Mouse (Mus musculus) thymus, postnatal 25 days (tissue): ENCODE data around the gene Kcnab3.
"Not testable (repeated sequence)": the region's sequence is repeated elsewhere in the genome, so short reads cannot be mapped to it uniquely, and the experiment has no call there.

ENCODE experiments used
- DNase-seq: peaks from one replicate; pipeline ENCODE4 v3.0.0; 2022

Kcnab3 gene

GRCm38 (mm10) chr11:69325628-69326407 lies at the start of gene Kcnab3:
Gene Kcnab3 (plus strand): TSS chr11:69326258.
- DNase-seq: peak; percentile 87

DNA sequence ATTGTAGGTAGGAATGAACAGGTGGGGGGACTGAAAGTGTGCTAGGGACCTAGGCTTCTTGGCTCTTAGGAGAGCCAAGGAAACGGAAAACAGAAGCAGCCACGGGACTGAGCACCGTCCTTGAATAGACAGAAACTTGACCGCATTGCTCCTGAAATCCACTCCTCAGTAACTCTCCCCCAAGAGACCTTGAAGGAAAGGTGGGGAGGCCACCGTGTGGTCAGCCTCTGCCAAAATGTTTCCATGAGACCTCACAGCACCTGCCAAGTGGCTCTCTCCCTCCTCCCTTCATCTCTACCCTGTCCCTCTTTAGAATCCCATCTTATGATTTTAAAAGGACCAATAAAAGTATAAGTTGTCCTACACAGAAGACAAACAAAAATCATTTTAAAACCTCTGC lies 48.8 kb upstream of the Kcnab3 start:
- DNase-seq: no peak

- no peak for DNase-seq
Observed at GRCm38 (mm10) chr11:69291111-69291510, 34.9 kb upstream of the Kcnab3 start.

DNA sequence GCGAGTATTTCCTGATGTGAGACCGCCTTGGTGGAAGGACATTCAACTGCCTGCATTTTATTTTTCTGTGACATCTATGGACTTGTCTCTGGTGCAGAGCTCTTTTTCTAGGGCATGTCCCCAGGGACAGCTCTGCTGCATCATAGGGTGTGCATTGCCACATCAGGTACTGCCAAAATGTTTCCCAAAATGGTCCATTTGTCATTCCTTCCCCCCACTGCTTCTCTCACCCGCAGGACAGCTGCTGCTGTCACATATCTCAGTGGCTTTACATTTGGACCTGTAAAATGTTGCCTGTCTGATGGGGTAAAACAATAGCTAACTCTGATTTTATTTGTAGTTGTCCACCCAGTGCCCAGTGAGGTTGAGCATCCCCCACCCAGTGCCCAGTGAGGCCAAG lies 30.8 kb upstream of the Kcnab3 start:
- no peak for DNase-seq

DNA sequence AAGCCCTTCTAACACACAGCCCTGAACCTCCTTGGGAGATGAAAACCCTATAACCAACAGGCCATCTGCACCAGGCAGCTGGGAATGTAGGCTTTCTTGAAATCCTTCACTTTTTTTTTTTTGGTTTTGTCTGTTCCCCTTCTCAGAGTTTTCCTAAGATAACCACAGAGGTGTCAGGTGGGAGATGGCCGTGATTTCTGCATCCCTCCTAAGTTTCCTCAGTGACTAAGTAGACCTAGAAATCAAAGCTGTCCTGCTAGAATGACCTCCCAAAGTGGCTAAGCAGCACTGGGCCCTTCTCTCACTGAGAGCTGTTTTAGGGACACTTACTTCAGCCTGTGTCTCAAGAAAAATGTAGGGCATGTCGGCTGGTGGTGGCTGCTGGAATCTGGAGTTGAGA lies 28.3 kb upstream of the Kcnab3 start:
- DNase-seq: no peak

DNA sequence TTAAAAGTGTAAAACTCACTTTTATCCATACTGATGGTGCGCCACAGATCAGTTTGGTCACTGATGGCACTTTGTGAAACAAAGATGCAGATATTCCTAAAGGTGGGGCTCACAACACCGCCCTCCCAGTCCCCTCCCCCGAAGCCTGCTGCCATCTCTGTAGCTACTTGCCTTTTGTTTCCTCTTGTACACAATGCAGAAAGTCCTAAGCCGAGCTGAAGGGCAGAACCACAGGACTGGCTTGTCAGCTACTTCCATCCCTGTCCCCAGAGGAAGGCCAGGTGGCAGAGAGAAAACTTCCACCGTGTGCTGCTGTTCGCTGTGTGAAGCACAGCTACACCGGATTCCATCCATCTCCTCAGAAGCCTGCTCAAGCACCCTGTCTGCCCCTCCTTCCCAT lies 27.8 kb upstream of the Kcnab3 start:
- DNase-seq: no peak

DNA sequence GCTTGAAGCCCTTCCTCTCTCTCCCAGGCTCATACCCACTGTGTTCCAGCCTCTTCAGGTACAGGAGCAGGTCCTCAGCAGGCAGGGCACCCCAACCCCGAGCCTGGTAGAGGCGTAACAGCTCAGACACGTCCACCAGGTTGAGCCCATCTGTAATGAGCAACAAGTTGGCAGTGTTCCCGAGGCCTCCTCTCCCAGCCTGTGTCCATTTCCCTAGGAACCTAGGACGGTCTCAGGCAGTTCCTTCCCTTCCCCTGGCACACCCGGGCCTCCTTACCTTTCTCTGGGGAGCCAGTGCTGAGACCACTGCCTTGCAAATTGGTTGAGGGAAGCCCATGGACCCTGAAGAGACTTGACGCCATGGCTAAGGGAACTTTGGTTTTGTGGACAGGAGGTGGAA lies 23.2 kb upstream of the Kcnab3 start:
- DNase-seq: no peak

DNA sequence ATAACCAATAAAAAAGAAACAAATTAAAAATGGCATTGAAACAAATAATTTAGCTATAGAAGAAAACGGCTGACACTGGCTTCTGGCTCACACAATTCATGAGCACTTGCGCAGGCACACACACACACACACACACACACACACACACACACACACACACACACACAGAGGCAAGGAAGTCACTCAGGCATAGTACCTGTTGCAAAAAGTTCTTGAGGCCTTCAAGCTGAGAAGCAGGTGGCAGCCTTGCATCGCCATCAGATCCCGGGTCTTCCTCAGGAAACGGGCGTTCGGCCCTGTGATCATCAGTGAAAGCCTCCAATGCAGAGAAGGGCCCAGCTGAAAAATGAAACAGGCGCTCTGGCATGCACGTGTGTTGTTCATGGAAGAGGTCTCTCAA lies 20.8 kb upstream of the Kcnab3 start:
- no peak for DNase-seq

DNA sequence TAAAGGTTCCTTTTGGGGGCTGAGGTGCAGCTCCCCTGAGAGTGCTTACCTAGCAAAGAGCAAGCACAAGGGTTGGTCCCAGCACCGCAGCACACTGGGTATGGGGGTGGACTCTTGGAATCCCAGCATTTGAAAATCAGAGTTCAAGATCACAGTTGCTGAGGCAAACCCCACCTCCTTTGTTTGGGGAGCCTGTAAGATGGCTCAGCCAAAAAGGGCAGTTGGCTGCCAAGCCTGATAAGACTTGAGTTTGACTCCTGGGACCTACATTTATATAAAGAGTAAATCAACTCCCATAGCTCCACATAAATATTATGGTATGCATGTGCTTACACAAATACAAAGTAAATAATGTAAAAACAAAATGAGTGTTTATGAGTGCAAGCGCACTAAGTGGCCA lies 20.0 kb upstream of the Kcnab3 start:
- no peak for DNase-seq

- no peak for DNase-seq
Observed at GRCm38 (mm10) chr11:69311266-69311665, 14.8 kb upstream of the Kcnab3 start.

DNA sequence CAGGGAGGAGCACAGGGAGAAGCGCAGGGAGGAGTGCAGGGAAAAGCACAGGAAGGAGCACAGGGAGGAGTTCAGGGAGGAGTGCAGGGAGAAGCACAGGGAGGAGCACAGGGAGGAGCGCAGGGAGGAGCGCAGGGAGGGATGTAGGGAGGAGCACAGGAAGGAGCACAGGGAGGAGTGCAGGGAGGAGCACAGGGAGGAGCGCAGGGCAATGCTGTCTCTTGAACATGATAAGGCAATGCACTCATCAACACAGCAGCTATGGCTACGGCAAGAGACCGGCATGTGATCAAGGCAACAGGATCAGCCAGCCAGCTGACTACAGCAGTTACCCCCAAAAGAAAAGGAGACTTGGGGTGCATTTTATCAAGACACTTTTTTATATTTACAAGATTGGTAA lies 9.7 kb upstream of the Kcnab3 start:
- no peak for DNase-seq

GRCm38 (mm10) chr11:69318000-69318399 lies 8.1 kb upstream of the Kcnab3 start:
- DNase-seq: not testable (repeated sequence)

DNA sequence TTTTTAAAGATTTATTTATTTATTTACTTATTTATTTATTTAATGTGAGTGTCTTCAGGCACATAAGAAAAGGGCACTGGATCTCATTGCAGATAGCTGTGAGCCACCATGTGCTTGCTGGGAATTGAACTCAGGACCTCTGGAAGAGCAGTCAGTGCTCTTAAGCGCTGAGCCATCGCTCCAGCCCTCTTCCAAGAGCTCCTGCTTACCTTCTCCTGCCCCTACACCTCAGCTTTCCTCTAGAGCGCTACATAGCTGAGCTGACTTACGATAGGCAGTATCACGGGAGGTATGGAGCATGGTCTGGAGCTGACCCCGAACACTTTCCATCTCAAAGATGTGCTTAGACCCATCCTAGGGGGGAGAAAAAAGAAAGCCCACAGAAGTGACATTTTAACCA lies 4.5 kb upstream of the Kcnab3 start:
- no peak for DNase-seq

- no peak for DNase-seq
Observed at GRCm38 (mm10) chr11:69322010-69322409, 4.0 kb upstream of the Kcnab3 start.

DNA sequence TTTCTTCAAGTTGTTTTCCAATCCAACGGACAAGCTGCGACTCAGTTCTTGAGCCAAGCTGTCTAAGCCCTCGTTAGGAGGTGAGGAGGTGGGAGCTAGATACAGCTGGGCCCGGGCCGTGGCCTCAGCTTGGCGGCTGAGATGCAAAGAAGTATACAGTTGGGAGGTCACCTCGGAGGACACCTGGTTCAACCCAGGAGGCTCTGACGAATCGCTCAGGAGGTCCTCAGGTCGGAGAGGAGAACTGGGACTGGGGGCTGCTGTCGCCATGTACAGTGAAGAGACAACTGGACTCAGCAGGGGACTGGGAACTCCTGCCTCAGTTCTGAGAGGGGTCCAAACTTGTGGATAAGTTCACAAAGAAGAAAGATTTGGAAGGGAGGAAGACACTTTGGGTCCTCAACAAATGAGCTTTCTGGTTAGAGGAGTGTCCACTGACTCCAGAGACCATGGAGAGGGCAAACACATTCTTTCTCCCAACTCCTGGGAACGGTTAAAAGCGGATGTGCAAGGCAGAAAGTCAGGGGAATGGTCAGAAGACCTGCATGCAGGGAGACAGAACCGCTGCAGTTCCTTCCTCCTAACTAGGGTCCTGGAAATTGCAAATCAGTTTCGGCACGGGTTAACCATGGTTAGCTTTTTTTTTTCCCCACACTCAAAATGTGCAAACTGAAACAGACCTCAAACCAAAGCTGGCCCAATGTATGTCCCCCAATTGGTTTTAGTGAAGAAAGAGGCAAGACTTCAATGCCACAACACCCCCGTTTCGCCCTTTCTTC lies 3.2 kb upstream of the Kcnab3 start:
- peak; percentile 36 for DNase-seq

GRCm38 (mm10) chr11:69323667-69324111 lies 2.4 kb upstream of the Kcnab3 start, which contains the start of the genes Cntrob and Trappc1:
Gene Cntrob (minus strand): TSS chr11:69323775.
Gene Trappc1 (plus strand): TSS chr11:69323980.
- DNase-seq: peak; percentile 99

DNA sequence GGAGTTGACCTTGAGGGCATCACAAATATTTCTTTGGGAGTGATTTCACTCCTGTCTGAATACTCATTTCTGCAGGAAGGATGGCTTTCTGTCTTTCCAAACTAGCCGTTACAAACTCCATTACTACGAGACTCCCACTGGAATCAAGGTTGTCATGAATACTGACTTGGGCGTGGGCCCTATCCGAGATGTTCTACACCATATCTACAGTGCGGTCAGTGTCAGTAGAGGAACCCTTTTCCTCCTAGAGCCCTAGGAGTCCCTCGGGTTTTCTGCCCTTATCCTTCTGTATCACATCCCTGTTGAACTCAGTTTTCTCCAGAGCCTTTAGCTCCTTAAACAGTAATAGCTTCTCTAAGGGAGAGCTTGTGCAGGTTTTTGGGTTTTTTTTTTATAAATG lies 1.3 kb upstream of the Kcnab3 start:
- DNase-seq: no peak

- DNase-seq: peak; percentile 52
Observed at GRCm38 (mm10) chr11:69326408-69327156, 524 bp downstream of the Kcnab3 start.

DNA sequence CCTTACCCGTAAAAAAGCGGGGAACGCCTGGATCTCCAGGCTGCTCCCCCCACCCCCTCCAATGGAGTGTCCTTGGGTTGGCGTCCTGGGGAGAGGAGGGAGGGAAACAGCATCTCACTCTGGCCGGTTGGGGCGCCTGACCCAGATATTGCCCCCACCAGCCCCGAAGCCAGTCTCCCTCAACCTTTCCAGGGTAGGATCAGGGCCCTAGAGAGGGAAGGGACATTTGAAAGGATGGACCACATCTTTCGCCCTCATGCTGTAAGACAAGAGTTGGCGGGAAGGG lies 1.0 kb downstream of the Kcnab3 start:
- no peak for DNase-seq

DNA sequence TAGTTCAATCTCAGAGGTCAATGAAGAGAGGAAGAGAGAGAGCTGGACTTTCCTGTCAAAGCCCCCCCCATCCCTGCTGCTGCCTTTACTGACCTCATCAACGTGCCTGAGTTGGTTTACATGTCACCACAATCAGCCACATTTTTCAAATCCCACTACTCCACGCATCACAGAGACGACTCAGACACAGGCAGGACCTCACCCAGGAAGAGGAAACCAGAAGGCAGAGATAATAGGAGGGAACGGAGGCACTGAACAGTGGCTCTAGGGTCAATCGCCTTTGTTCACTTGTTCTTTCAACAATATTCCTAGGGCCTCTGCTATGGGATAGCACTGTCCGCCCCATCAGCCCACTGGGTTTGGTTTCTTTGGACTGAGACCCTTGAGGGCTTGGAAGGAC lies 1.6 kb downstream of the Kcnab3 start:
- no peak for DNase-seq

GRCm38 (mm10) chr11:69328517-69328916 lies 2.5 kb downstream of the Kcnab3 start:
- no peak for DNase-seq

GRCm38 (mm10) chr11:69331152-69331551 lies 5.1 kb downstream of the Kcnab3 start:
- no peak for DNase-seq

DNA sequence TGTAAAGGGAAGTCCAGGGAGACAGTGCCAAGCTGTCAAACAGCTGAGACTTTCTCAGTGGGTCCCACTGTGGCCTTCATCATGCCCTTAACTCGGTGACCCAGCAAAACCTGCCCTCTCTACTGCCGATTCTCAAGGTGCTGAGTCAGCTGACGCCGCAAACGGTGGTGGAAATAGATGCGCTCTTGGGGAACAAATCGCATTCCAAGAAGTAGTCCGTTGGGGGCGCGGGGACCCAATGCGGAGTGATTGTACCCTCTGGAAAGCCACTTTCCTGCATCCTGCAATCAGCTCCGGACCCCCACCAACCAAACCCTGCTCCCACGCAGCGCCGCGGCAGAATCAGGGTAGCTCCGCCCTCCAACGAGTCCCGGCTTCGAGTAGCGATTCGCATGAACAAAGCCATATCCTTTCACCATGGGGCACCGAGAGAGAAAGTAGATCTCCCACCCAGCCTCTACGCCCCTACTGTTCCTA lies 5.9 kb downstream of the Kcnab3 start:
- DNase-seq: peak; percentile 80
